Mouse (Mus musculus): Measurements from ENCODE around the gene Ubl7. TPM values are rescaled to one million over a fixed set of nuclear protein-coding genes. Genes with fewer than 3 reads are reported as not detected.

Gene Ubl7
- total RNA-seq, 1 experiment, result 21.2 TPM

DNA sequence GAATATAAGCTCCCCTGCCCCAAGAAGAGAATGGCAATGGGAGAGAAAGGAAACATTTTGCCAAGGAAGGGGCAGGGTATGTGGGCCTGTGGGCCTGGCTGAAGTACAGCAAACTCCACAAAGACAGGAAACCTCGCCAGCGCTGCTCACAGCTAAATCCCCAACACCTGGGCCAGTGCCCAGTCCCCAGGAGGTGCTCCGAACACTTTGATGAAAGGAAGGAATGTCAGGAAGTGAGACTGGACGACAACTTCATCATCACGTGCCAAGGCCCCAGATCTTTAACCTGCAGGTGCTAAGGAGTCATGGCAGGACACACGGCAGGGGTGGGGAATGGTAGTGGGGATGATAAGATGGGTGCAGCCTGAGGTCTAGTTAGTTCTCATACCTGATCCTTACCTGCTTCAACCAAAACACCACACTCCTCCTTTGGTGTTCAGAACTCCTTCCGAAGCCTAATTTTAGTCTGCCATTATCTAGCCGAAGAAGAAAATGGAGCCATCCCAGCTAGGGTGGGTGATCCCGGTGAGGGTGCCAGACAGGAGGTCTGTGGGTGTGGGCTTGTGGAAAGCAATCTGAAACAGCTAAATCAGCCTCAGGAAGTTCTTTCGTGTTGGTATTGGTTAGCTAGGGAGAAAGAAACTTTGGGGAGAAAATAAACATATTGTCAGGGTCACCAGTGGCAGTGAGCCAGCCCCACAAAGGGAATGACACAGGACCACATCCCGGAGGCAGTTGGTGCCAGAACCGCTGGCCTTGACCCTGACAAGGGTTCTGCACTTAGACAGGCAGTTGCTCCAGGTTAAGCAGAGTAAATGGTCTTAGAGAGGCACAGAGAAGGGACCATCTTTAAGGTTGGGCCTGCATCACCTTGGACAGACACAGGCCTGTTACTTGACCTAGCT, 54.8 kb downstream of the Ubl7 start:
- no peak overlapping the region for H3K9ac ChIP-seq (ENCODE audit: insufficient read depth, low read depth, low read length, poor library complexity, severe bottlenecking)
- no peak overlapping the region for H3K4me3 ChIP-seq (ENCODE audit: insufficient read depth in 1 of 2, low read depth in 1 of 2, low read length in 2 of 2, poor library complexity in 1 of 2, severe bottlenecking in 1 of 2)
- in situ Hi-C loops (cut with MboI; ENCODE audit: low sequenced_read_pairs in 2 of 2, unreplicated experiment in 2 of 2), result no loop called here
- DNase-seq (ENCODE audit: low read depth, low spot score), result no peak
- TF ChIP-seq HCFC1 (IDR thresholded peaks at IDR 0.05; ENCODE audit: borderline replicate concordance, insufficient read depth, low read length) (no peak), ZC3H11A (IDR thresholded peaks at IDR 0.05; ENCODE audit: borderline replicate concordance, low read depth, low read length) (no peak), CHD2 (IDR thresholded peaks at IDR 0.05; ENCODE audit: low read depth, low read length) (no peak), ZNF384 (IDR thresholded peaks at IDR 0.05; ENCODE audit: low read depth, low read length) (no peak), MAFK (IDR thresholded peaks at IDR 0.05; ENCODE audit: insufficient read depth, low read depth, low read length) (no peak)
- no peak overlapping the region for H3K27ac ChIP-seq (ENCODE audit: insufficient read depth, low read depth, low read length, poor library complexity, severe bottlenecking)
- no peaks in the 10 kb centered on the region for H3K9me3 ChIP-seq (ENCODE audit: control insufficient read depth, insufficient read depth, low read depth, low read length)
- H3K36me3 ChIP-seq (ENCODE audit: control insufficient read depth, insufficient read depth, low read length, poor library complexity, severe bottlenecking), result no peaks in the 10 kb centered on the region
- peaks cover 2 to 3% of the 10 kb centered on the region in 2 experiments; a peak in 2 of 4 replicates for H3K4me1 ChIP-seq (ENCODE audit: control insufficient read depth in 2 of 2, insufficient read depth in 2 of 2, low read length in 2 of 2, poor library complexity in 1 of 2)

GRCm38 (mm10) chr9:57967237-57967960, 56.6 kb downstream of the Ubl7 start:
- no peaks in the 10 kb centered on the region for H3K36me3 ChIP-seq (ENCODE audit: control insufficient read depth, insufficient read depth, low read length, poor library complexity, severe bottlenecking)
- TF ChIP-seq ZC3H11A (IDR thresholded peaks at IDR 0.05; ENCODE audit: borderline replicate concordance, low read depth, low read length) (no peak), HCFC1 (IDR thresholded peaks at IDR 0.05; ENCODE audit: borderline replicate concordance, insufficient read depth, low read length) (no peak), MAFK (IDR thresholded peaks at IDR 0.05; ENCODE audit: insufficient read depth, low read depth, low read length) (peak; percentile 65)
- H3K9me3 ChIP-seq (ENCODE audit: control insufficient read depth, insufficient read depth, low read depth, low read length), result no peaks in the 10 kb centered on the region
- DNase-seq (ENCODE audit: low read depth, low spot score), result peak; percentile 17
- peak overlapping the region in 1 of 2 experiments; percentile 1; a peak in 1 of 4 replicates for H3K4me3 ChIP-seq (ENCODE audit: insufficient read depth in 1 of 2, low read depth in 1 of 2, low read length in 2 of 2, poor library complexity in 1 of 2, severe bottlenecking in 1 of 2)
- H3K27ac ChIP-seq (ENCODE audit: insufficient read depth, low read depth, low read length, poor library complexity, severe bottlenecking), result no peak overlapping the region
- H3K9ac ChIP-seq (ENCODE audit: insufficient read depth, low read depth, low read length, poor library complexity, severe bottlenecking), result no peak overlapping the region
- H3K4me1 ChIP-seq (ENCODE audit: control insufficient read depth in 2 of 2, insufficient read depth in 2 of 2, low read length in 2 of 2, poor library complexity in 1 of 2), result peaks cover 2 to 3% of the 10 kb centered on the region in 2 experiments; a peak in 1 of 4 replicates
- in situ Hi-C loops (cut with MboI; ENCODE audit: low sequenced_read_pairs in 2 of 2, unreplicated experiment in 2 of 2), result no loop called here

- no peaks in the 10 kb centered on the region for H3K36me3 ChIP-seq (ENCODE audit: control insufficient read depth, insufficient read depth, low read length, poor library complexity, severe bottlenecking)
- no peak overlapping the region for H3K9ac ChIP-seq (ENCODE audit: insufficient read depth, low read depth, low read length, poor library complexity, severe bottlenecking)
- no peak overlapping the region for H3K27ac ChIP-seq (ENCODE audit: insufficient read depth, low read depth, low read length, poor library complexity, severe bottlenecking)
- no peak for TF ChIP-seq MAFK (IDR thresholded peaks at IDR 0.05; ENCODE audit: insufficient read depth, low read depth, low read length)
- TF ChIP-seq ZC3H11A (IDR thresholded peaks at IDR 0.05; ENCODE audit: borderline replicate concordance, low read depth, low read length), result no peak
- TF ChIP-seq CHD2 (IDR thresholded peaks at IDR 0.05; ENCODE audit: low read depth, low read length), result no peak
- H3K4me3 ChIP-seq (ENCODE audit: insufficient read depth in 1 of 2, low read depth in 1 of 2, low read length in 2 of 2, poor library complexity in 1 of 2, severe bottlenecking in 1 of 2), result no peak overlapping the region
- no peaks in the 10 kb centered on the region for H3K9me3 ChIP-seq (ENCODE audit: control insufficient read depth, insufficient read depth, low read depth, low read length)
- no peak for DNase-seq (ENCODE audit: low read depth, low spot score)
- in situ Hi-C loops (cut with MboI; ENCODE audit: low sequenced_read_pairs in 2 of 2, unreplicated experiment in 2 of 2), result no loop called here
- peaks cover 2 to 3% of the 10 kb centered on the region in 2 experiments; a peak in 1 of 4 replicates for H3K4me1 ChIP-seq (ENCODE audit: control insufficient read depth in 2 of 2, insufficient read depth in 2 of 2, low read length in 2 of 2, poor library complexity in 1 of 2)
Measured at GRCm38 (mm10) chr9:57968166-57968771, 57.5 kb downstream of the Ubl7 start.

GRCm38 (mm10) chr9:57968783-57969542, 58.2 kb downstream of the Ubl7 start:
- TF ChIP-seq ZNF384 (IDR thresholded peaks at IDR 0.05; ENCODE audit: low read depth, low read length) (no peak), CHD2 (IDR thresholded peaks at IDR 0.05; ENCODE audit: low read depth, low read length) (no peak), ZC3H11A (IDR thresholded peaks at IDR 0.05; ENCODE audit: borderline replicate concordance, low read depth, low read length) (no peak), HCFC1 (IDR thresholded peaks at IDR 0.05; ENCODE audit: borderline replicate concordance, insufficient read depth, low read length) (no peak), MAFK (IDR thresholded peaks at IDR 0.05; ENCODE audit: insufficient read depth, low read depth, low read length) (no peak)
- Histone ChIP-seq H3K9ac (ENCODE audit: insufficient read depth, low read depth, low read length, poor library complexity, severe bottlenecking) (no peak overlapping the region), H3K27ac (ENCODE audit: insufficient read depth, low read depth, low read length, poor library complexity, severe bottlenecking) (no peak overlapping the region), H3K4me3 (ENCODE audit: insufficient read depth in 1 of 2, low read depth in 1 of 2, low read length in 2 of 2, poor library complexity in 1 of 2, severe bottlenecking in 1 of 2) (no peak overlapping the region), H3K36me3 (ENCODE audit: control insufficient read depth, insufficient read depth, low read length, poor library complexity, severe bottlenecking) (no peaks in the 10 kb centered on the region), H3K4me1 (ENCODE audit: control insufficient read depth in 2 of 2, insufficient read depth in 2 of 2, low read length in 2 of 2, poor library complexity in 1 of 2) (peaks cover 2 to 3% of the 10 kb centered on the region in 2 experiments; a peak in 1 of 4 replicates), H3K9me3 (ENCODE audit: control insufficient read depth, insufficient read depth, low read depth, low read length) (no peaks in the 10 kb centered on the region)
- in situ Hi-C loops (cut with MboI; ENCODE audit: low sequenced_read_pairs in 2 of 2, unreplicated experiment in 2 of 2), result no loop called here
- DNase-seq (ENCODE audit: low read depth, low spot score), result no peak
